Mouse (Mus musculus): ENCODE data around the gene Eif4g3.

Eif4g3 gene

GRCm38 (mm10) chr4:138017085-138017637, 24.3 kb downstream of the Eif4g3 start:
- in situ Hi-C loops (cut with MboI; ENCODE audit: unreplicated experiment in 2 of 2), result no loop called here

- in situ Hi-C loops (cut with MboI; ENCODE audit: unreplicated experiment in 2 of 2), result no loop called here
These were observed 25.2 kb downstream of the Eif4g3 start for GRCm38 (mm10) chr4:138018011-138018410.

GRCm38 (mm10) chr4:138020231-138020630, 27.4 kb downstream of the Eif4g3 start:
- in situ Hi-C loops (cut with MboI; ENCODE audit: unreplicated experiment in 2 of 2), result no loop called here

- in situ Hi-C loops (cut with MboI; ENCODE audit: unreplicated experiment in 2 of 2), result no loop called here
These were observed 28.8 kb downstream of the Eif4g3 start for GRCm38 (mm10) chr4:138021651-138022050.

- in situ Hi-C loops (cut with MboI; ENCODE audit: unreplicated experiment in 2 of 2), result no loop called here
These were observed 29.9 kb downstream of the Eif4g3 start for GRCm38 (mm10) chr4:138022761-138023160.

GRCm38 (mm10) chr4:138023403-138024100, 30.7 kb downstream of the Eif4g3 start:
- in situ Hi-C loops (cut with MboI; ENCODE audit: unreplicated experiment in 2 of 2), result no loop called here

- in situ Hi-C loops (cut with MboI; ENCODE audit: unreplicated experiment in 2 of 2), result no loop called here
These were observed 36.3 kb downstream of the Eif4g3 start for GRCm38 (mm10) chr4:138029168-138029567.

- in situ Hi-C loops (cut with MboI; ENCODE audit: unreplicated experiment in 2 of 2), result no loop called here
These were observed 39.0 kb downstream of the Eif4g3 start for GRCm38 (mm10) chr4:138031828-138032227.

- in situ Hi-C loops (cut with MboI; ENCODE audit: unreplicated experiment in 2 of 2), result no loop called here
These were observed 41.0 kb downstream of the Eif4g3 start for GRCm38 (mm10) chr4:138033871-138034270.

- in situ Hi-C loops (cut with MboI; ENCODE audit: unreplicated experiment in 2 of 2), result no loop called here
These were observed 42.8 kb downstream of the Eif4g3 start for GRCm38 (mm10) chr4:138035435-138036120.

- in situ Hi-C loops (cut with MboI; ENCODE audit: unreplicated experiment in 2 of 2), result no loop called here
These were observed 44.3 kb downstream of the Eif4g3 start for GRCm38 (mm10) chr4:138037110-138037509.

GRCm38 (mm10) chr4:138037896-138038295, 45.1 kb downstream of the Eif4g3 start:
- in situ Hi-C loops (cut with MboI; ENCODE audit: unreplicated experiment in 2 of 2), result no loop called here

GRCm38 (mm10) chr4:138038365-138039274, 45.8 kb downstream of the Eif4g3 start:
- in situ Hi-C loops (cut with MboI; ENCODE audit: unreplicated experiment in 2 of 2), result no loop called here

GRCm38 (mm10) chr4:138039275-138039651, 46.4 kb downstream of the Eif4g3 start:
- in situ Hi-C loops (cut with MboI; ENCODE audit: unreplicated experiment in 2 of 2), result no loop called here

GRCm38 (mm10) chr4:138040589-138040988, 47.8 kb downstream of the Eif4g3 start:
- in situ Hi-C loops (cut with MboI; ENCODE audit: unreplicated experiment in 2 of 2), result no loop called here

GRCm38 (mm10) chr4:138041566-138042256, 48.9 kb downstream of the Eif4g3 start:
- in situ Hi-C loops (cut with MboI; ENCODE audit: unreplicated experiment in 2 of 2), result no loop called here

GRCm38 (mm10) chr4:138042257-138042589, 49.4 kb downstream of the Eif4g3 start:
- in situ Hi-C loops (cut with MboI; ENCODE audit: unreplicated experiment in 2 of 2), result no loop called here

- in situ Hi-C loops (cut with MboI; ENCODE audit: unreplicated experiment in 2 of 2), result no loop called here
These were observed 49.8 kb downstream of the Eif4g3 start for GRCm38 (mm10) chr4:138042625-138043024.

- in situ Hi-C loops (cut with MboI; ENCODE audit: unreplicated experiment in 2 of 2), result no loop called here
These were observed 52.1 kb downstream of the Eif4g3 start for GRCm38 (mm10) chr4:138044841-138045500.

- in situ Hi-C loops (cut with MboI; ENCODE audit: unreplicated experiment in 2 of 2), result no loop called here
These were observed 53.0 kb downstream of the Eif4g3 start for GRCm38 (mm10) chr4:138045809-138046208.

Measured in v-Abl transformed pro-B cells (cell line).